Mouse (Mus musculus) erythroblast, embryonic 14.5 days (primary cell): ENCODE measurements around the gene Edc4.

Experiments
- GATA1 ChIP-seq: IDR thresholded peaks from 2 replicates; pipeline ENCODE4 v1.6.1; 2012; ENCODE audit warnings: low read length, inconsistent platforms, mixed read lengths
- TAL1 ChIP-seq: IDR thresholded peaks from 3 replicates; pipeline ENCODE4 v1.6.1; 2012; ENCODE audit warnings: low read length, inconsistent platforms, mixed read lengths

DNA sequence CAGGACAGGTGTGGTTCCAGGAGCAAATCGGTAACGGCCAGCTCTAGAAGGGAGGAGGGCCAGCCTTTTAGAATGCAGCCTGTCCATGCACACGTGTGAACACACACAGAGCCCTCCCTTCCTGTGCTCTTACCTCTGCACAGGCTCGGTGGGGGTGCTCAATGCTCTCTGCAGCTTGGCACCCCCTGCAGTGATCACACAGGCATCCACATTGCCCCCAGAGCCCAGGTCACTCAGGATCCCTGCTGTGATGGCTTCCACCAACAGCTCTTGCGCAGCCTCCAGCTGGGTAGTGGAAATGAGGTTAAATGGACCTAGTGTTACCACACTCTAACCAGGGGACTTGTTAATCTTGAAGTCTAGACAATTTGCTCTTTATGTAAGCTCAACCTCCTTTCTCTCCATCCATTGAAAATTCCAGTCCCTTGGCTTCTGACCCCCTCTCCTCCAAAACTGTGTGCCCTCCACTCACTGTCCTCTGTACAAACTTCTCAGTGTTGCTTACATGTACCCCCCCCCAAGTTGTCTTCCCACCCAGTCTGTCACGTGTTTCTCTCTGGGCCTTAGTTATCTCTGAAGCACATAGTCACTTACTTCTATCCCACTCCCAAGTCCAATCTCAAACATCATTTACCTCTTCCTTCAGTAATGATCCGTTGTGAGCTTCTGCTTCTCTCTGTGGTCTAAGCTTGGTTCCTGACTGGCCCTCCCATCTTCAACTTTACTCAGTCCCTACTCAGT lies 55.4 kb downstream of the Edc4 start:
- TF ChIP-seq TAL1 (no peak), GATA1 (no peak)
